In genomic region chr5:37893639-37894550, GRCm38 (mm10) we compare ENCODE assay signal across 8 mouse cellular contexts.
DNase-seq lines count a peak whose midpoint lies in the region; ATAC-seq and TF ChIP-seq lines count a peak whose summit lies in the region.

No protein-coding gene starts in this region.

- peaks cover 85% of the 10 kb centered on the region for H3K27me3 ChIP-seq in heart, embryonic 14.5 days (ENCODE audit: control insufficient read depth, insufficient read depth, low read length)
- H3K27me3 ChIP-seq in liver, embryonic 11.5 days (replicated peaks; ENCODE audit: control insufficient read depth, insufficient read depth, low read length) = peaks cover 74% of the 10 kb centered on the region
- H3K27me3 ChIP-seq in stomach, postnatal 0 days (ENCODE audit: control insufficient read depth, insufficient read depth, low read length) = no peaks in the 10 kb centered on the region

- no peak overlapping the region; a peak in 1 of 4 replicates for H3K27ac ChIP-seq in heart, embryonic 14.5 days (replicated peaks in 1 of 2; ENCODE audit: control insufficient read depth in 1 of 2, insufficient read depth in 1 of 2, low read depth in 2 of 2, low read length in 2 of 2)
- H3K27ac ChIP-seq in liver, embryonic 11.5 days (ENCODE audit: low read depth, low read length) = no peak overlapping the region
- H3K27ac ChIP-seq in stomach, postnatal 0 days (replicated peaks) = no peak overlapping the region

- TF ChIP-seq CTCF in stomach, postnatal 0 days (IDR thresholded peaks at IDR 0.05; ENCODE audit: low read depth) = no peak

- H3K36me3 ChIP-seq in heart, embryonic 14.5 days (ENCODE audit: control insufficient read depth, insufficient read depth, low read length) = no peaks in the 10 kb centered on the region
- no peaks in the 10 kb centered on the region for H3K36me3 ChIP-seq in liver, embryonic 11.5 days (ENCODE audit: control insufficient read depth, insufficient read depth, low read length)
- no peaks in the 10 kb centered on the region for H3K36me3 ChIP-seq in stomach, postnatal 0 days (ENCODE audit: control insufficient read depth, insufficient read depth, low read length)

- peak overlapping the region; percentile 58 for H3K4me2 ChIP-seq in heart, embryonic 14.5 days (ENCODE audit: low read length)
- peak overlapping the region; percentile 49 for H3K4me2 ChIP-seq in liver, embryonic 11.5 days
- peak overlapping the region; percentile 42 for H3K4me2 ChIP-seq in stomach, postnatal 0 days (replicated peaks; ENCODE audit: low read depth)

- ATAC-seq in heart, embryonic 14.5 days (ENCODE audit: insufficient number of reproducible peaks, insufficient read depth, low FRiP score, low read depth) = peak; percentile 37; the same call in 1 of the 2 replicates
- no peak; the same call in 1 of the 2 replicates for ATAC-seq in liver, embryonic 11.5 days (replicated peaks; ENCODE audit: low FRiP score)
- ATAC-seq in stomach, postnatal 0 days (ENCODE audit: low FRiP score, low TSS enrichment) = peak; percentile 31; the same call in 1 of the 2 replicates

- H3K4me1 ChIP-seq in heart, embryonic 14.5 days (ENCODE audit: control insufficient read depth in 2 of 2, insufficient read depth in 2 of 2, low read length in 2 of 2) = peaks cover 2 to 6% of the 10 kb centered on the region in 2 experiments; a peak in 3 of 4 replicates
- H3K4me1 ChIP-seq in liver, embryonic 11.5 days (replicated peaks; ENCODE audit: control insufficient read depth, insufficient read depth, low read length) = 0 out of 2 replicates have a peak, but pooled peaks cover 4% of the 10 kb centered on the region
- no peaks in the 10 kb centered on the region for H3K4me1 ChIP-seq in stomach, postnatal 0 days (replicated peaks; ENCODE audit: control insufficient read depth, insufficient read depth)

- WGBS in heart, embryonic 14.5 days = 3% methylated on average over 36 of the region's 36 CpGs
- 2% methylated on average over 36 of the region's 36 CpGs for WGBS in liver, embryonic 11.5 days
- WGBS in stomach, postnatal 0 days = 9% methylated on average over 36 of the region's 36 CpGs

- peak overlapping the region; percentile 20 to 32 for H3K4me3 ChIP-seq in heart, embryonic 14.5 days (ENCODE audit: control insufficient read depth in 1 of 2, insufficient read depth in 1 of 2, low read depth in 1 of 2, low read length in 2 of 2)
- H3K4me3 ChIP-seq in liver, embryonic 11.5 days (ENCODE audit: low read depth, low read length) = peak overlapping the region; percentile 13; the same call in 1 of the 2 replicates
- peak overlapping the region; percentile 17 for H3K4me3 ChIP-seq in stomach, postnatal 0 days (ENCODE audit: low read depth, low read length)

- H3K9me3 ChIP-seq in heart, embryonic 14.5 days (ENCODE audit: control insufficient read depth, low read length) = no peaks in the 10 kb centered on the region
- no peaks in the 10 kb centered on the region for H3K9me3 ChIP-seq in liver, embryonic 11.5 days (ENCODE audit: control insufficient read depth, low read length)
- no peaks in the 10 kb centered on the region for H3K9me3 ChIP-seq in stomach, postnatal 0 days (ENCODE audit: control insufficient read depth, low read length)

- peak overlapping the region; percentile 1; the same call in 1 of the 2 replicates for H3K9ac ChIP-seq in heart, embryonic 14.5 days (ENCODE audit: low read length)
- no peak overlapping the region for H3K9ac ChIP-seq in liver, embryonic 11.5 days (ENCODE audit: low read depth, low read length)
- 0 out of 2 replicates have a peak overlapping the region, but pooled peaks have one; percentile 18 for H3K9ac ChIP-seq in stomach, postnatal 0 days (ENCODE audit: low read length)

- DNase-seq in lung, postnatal 10 days = peak; percentile 32
- DNase-seq in lung, postnatal 25 days (ENCODE audit: low spot score) = no peak
- DNase-seq in liver, embryonic 11.5 days (ENCODE audit: low spot score) = peak; percentile 53
- DNase-seq in stomach, postnatal 0 days (ENCODE audit: low spot score) = no peak
- no peak for DNase-seq in layer of hippocampus, adult 8-10 months (ENCODE audit: low spot score in 2 of 2)
- no peak for DNase-seq in thymus, postnatal 4 days
- DNase-seq in natural killer cell, adult 2 months (ENCODE audit: low spot score in 2 of 2) = no peak

- TF ChIP-seq EP300 in stomach, postnatal 0 days (optimal IDR thresholded peaks at IDR 0.05) = no peak

Comparison
In these comparisons a context has a peak if more than half of its experiments do, and no peak if none do; other contexts are left out.
1. DNase-seq: peak in lung, postnatal 10 days (single experiment) and liver, embryonic 11.5 days (single experiment); none in lung, postnatal 25 days (single experiment), stomach, postnatal 0 days (single experiment), layer of hippocampus, adult 8-10 months (0 of 2), thymus, postnatal 4 days (single experiment) and natural killer cell, adult 2 months (0 of 2).
2. Peak in every context shown above with its lines, with median percentiles within 50 percentile points of each other: H3K4me2 ChIP-seq and H3K4me3 ChIP-seq.